Mouse (Mus musculus): Measurements from ENCODE around the gene Lbr.
A peak's percentile ranks its signal among the peaks of the same experiment; 100 is the strongest.

The Lbr gene

GRCm38 (mm10) chr1:181842781-181843180, at the start of gene Lbr:
Gene Lbr (minus strand): TSS chr1:181843046.
- DNase-seq, result no peak

GRCm38 (mm10) chr1:181889670-181890069, 46.8 kb upstream of the Lbr start:
- DNase-seq, result no peak

- DNase-seq, result peak; percentile 92
Observed at GRCm38 (mm10) chr1:181888801-181889200, 46.0 kb upstream of the Lbr start.

GRCm38 (mm10) chr1:181881532-181881931, 38.7 kb upstream of the Lbr start:
- DNase-seq, result peak; percentile 73

GRCm38 (mm10) chr1:181880752-181881325, 38.0 kb upstream of the Lbr start:
- DNase-seq, result no peak

GRCm38 (mm10) chr1:181878436-181878835, 35.6 kb upstream of the Lbr start:
- no peak for DNase-seq

GRCm38 (mm10) chr1:181877088-181877487, 34.2 kb upstream of the Lbr start:
- DNase-seq, result no peak

- DNase-seq, result no peak
Observed at GRCm38 (mm10) chr1:181876656-181877055, 33.8 kb upstream of the Lbr start.

GRCm38 (mm10) chr1:181873086-181873920, 30.5 kb upstream of the Lbr start:
- DNase-seq, result peak; percentile 38

- DNase-seq, result no peak
Observed at GRCm38 (mm10) chr1:181872639-181873038, 29.8 kb upstream of the Lbr start.

- no peak for DNase-seq
Observed at GRCm38 (mm10) chr1:181866429-181867280, 23.8 kb upstream of the Lbr start.

GRCm38 (mm10) chr1:181865863-181866216, 23.0 kb upstream of the Lbr start:
- no peak for DNase-seq

GRCm38 (mm10) chr1:181864971-181865862, 22.4 kb upstream of the Lbr start:
- DNase-seq, result no peak

GRCm38 (mm10) chr1:181863431-181863830, 20.6 kb upstream of the Lbr start:
- no peak for DNase-seq

- DNase-seq, result no peak
Observed at GRCm38 (mm10) chr1:181862676-181863374, 20.0 kb upstream of the Lbr start.

- DNase-seq, result no peak
Observed at GRCm38 (mm10) chr1:181861181-181861902, 18.5 kb upstream of the Lbr start.

GRCm38 (mm10) chr1:181860659-181861058, 17.8 kb upstream of the Lbr start:
- peak; percentile 89 for DNase-seq

GRCm38 (mm10) chr1:181856329-181856728, 13.5 kb upstream of the Lbr start:
- DNase-seq, result no peak

GRCm38 (mm10) chr1:181854829-181855228, 12.0 kb upstream of the Lbr start:
- DNase-seq, result no peak

GRCm38 (mm10) chr1:181853081-181853736, 10.4 kb upstream of the Lbr start:
- DNase-seq, result peak; percentile 58

- DNase-seq, result peak; percentile 43
Observed at GRCm38 (mm10) chr1:181852466-181852865, 9.6 kb upstream of the Lbr start.

Measured in kidney, postnatal 10 days (tissue).